Mouse (Mus musculus) midbrain, embryonic 16.5 days (tissue): ENCODE results near the gene Tex44. TPM values are rescaled to one million over a fixed set of nuclear protein-coding genes. Genes with fewer than 3 reads are reported as not detected.
A peak's percentile ranks its signal among the peaks of the same experiment; 100 is the strongest.

Experiments used
- ATAC-seq: fragments of 200-750 bp; cut with Nextera tagmentation; 2 replicates; pipeline ENCODE4 v1.8.0; 2017; ENCODE audit warnings: moderate TSS enrichment
- H3K27ac ChIP-seq: fragments of 300-500 bp; sonication (generic); 2 replicates; pipeline ENCODE4 v1.5.1; 2014; ENCODE audit warnings: mild to moderate bottlenecking, low read length, mixed read lengths
- H3K27me3 ChIP-seq: fragments of 300-500 bp; sonication (generic); 2 replicates; pipeline ENCODE4 v1.6.1; 2014; ENCODE audit warnings: low read depth, low read length, mixed read lengths; ENCODE audit not compliant: control insufficient read depth, insufficient read depth
- H3K36me3 ChIP-seq: fragments of 300-500 bp; sonication (generic); 2 replicates; pipeline ENCODE4 v1.6.1; 2014; ENCODE audit warnings: mild to moderate bottlenecking, low read length, moderate library complexity, mixed read lengths; ENCODE audit not compliant: control insufficient read depth, insufficient read depth
- H3K4me1 ChIP-seq: fragments of 300-500 bp; sonication (generic); 2 replicates; pipeline ENCODE4 v1.6.1; 2014; ENCODE audit warnings: mild to moderate bottlenecking, low read length, mixed read lengths; ENCODE audit not compliant: control insufficient read depth, insufficient read depth
- H3K4me2 ChIP-seq: fragments of 300-500 bp; sonication (generic); 2 replicates; pipeline ENCODE4 v1.6.1; 2014; ENCODE audit warnings: mild to moderate bottlenecking, low read length, mixed read lengths
- H3K4me3 ChIP-seq: fragments of 300-500 bp; sonication (generic); 2 replicates; pipeline ENCODE4 v1.5.1; 2014; ENCODE audit warnings: low read depth, mild to moderate bottlenecking, low read length, moderate library complexity, mixed read lengths
- H3K9ac ChIP-seq: fragments of 300-500 bp; sonication (generic); 2 replicates; pipeline ENCODE4 v1.6.1; 2014; ENCODE audit warnings: low read depth, low read length, mixed read lengths
- H3K9me3 ChIP-seq: fragments of 300-500 bp; sonication (generic); replicated peaks from 2 replicates; pipeline ENCODE4 v1.6.1; 2014; ENCODE audit warnings: mild to moderate bottlenecking, low read length, mixed read lengths; ENCODE audit not compliant: control insufficient read depth, poor library complexity, severe bottlenecking
- WGBS: fragments of 180-500 bp; shearing (Covaris S2); extraction: QIAGEN DNeasy Blood & Tissue Kit; methylation state at CpG from one replicate; pipeline ENCODE4 v1.1.7; 2014; 5-methylcytosine and 5-hydroxymethylcytosine counted together
- polyA plus RNA-seq: library from polyadenylated mRNA; unstranded; fragments of >200 nt; fragmentation: Nextera tagmentation; extraction: Ambion mirVana; gene quantifications from 2 replicates; pipeline ENCODE4 v1.2.1, GENCODE M21; 2015

Tex44 gene
- polyA plus RNA-seq, 1 experiment from 2014 or later: not detected

DNA sequence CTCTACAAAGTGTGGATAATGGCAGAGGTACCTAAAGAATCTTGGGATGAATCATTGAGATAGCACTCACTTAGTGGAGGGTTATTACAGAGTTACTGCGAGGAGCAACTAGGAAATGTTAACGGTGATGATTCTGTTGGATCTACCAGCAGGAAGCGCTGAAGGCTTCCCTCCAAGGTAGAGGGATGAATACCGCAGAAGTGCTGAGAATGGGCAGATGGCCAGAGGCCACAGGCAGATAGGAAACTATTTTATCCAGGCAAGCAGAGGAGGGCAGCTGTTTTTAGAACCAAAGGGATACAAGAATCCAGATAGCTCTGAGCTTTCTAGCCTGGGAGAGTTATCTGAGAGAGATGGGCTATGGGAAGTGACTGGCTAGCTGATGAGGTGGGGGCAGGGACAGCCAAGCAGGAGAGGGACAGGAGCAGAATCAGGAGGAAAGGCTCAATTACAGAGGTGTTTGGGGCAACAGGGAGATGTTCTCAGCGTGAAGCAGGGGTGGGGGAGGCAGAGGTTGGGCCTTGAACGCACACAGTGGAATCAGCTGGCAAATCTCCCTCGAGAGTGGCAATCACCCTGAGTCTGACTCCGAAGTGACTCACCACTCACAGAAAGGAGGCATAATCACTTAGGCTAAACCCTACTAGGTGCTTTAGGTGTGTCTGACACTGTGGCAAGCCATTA, 13.5 kb downstream of the Tex44 start:
- H3K27me3 ChIP-seq: no peaks in the 10 kb centered on the region
- no peak for ATAC-seq
- peak overlapping the region; percentile 94; the same call in 1 of the 2 replicates for H3K4me2 ChIP-seq
- H3K9me3 ChIP-seq: no peaks in the 10 kb centered on the region
- no peak overlapping the region for H3K4me3 ChIP-seq
- no peaks in the 10 kb centered on the region for H3K36me3 ChIP-seq
- 31% methylated on average over 8 of the region's 8 CpGs for WGBS
- H3K27ac ChIP-seq: peak overlapping the region; percentile 97
- peaks cover 46% of the 10 kb centered on the region for H3K4me1 ChIP-seq
- H3K9ac ChIP-seq: peak overlapping the region; percentile 12; the same call in 1 of the 2 replicates

GRCm38 (mm10) chr1:86440171-86440886, 14.2 kb downstream of the Tex44 start:
- Histone ChIP-seq H3K4me2 (peak overlapping the region; percentile 94), H3K27me3 (no peaks in the 10 kb centered on the region), H3K9ac (peak overlapping the region; percentile 17; the same call in 1 of the 2 replicates), H3K4me1 (peaks cover 40% of the 10 kb centered on the region), H3K36me3 (no peaks in the 10 kb centered on the region), H3K27ac (peak overlapping the region; percentile 97), H3K4me3 (peak overlapping the region; percentile 48), H3K9me3 (no peaks in the 10 kb centered on the region)
- peak; percentile 76 for ATAC-seq
- WGBS: 2% methylated on average over 18 of the region's 18 CpGs

- Histone ChIP-seq H3K27me3 (no peaks in the 10 kb centered on the region), H3K4me2 (peak overlapping the region; percentile 94), H3K4me3 (peak overlapping the region; percentile 48), H3K36me3 (no peaks in the 10 kb centered on the region), H3K9ac (peak overlapping the region; percentile 97), H3K27ac (peak overlapping the region; percentile 97), H3K4me1 (peaks cover 33% of the 10 kb centered on the region), H3K9me3 (no peaks in the 10 kb centered on the region)
- under 1% methylated on average over 29 of the region's 29 CpGs for WGBS
- ATAC-seq: peak; percentile 51
These were observed 15.0 kb downstream of the Tex44 start for GRCm38 (mm10) chr1:86440887-86441723.

- WGBS: 0% methylated on average over 5 of the region's 5 CpGs
- peak overlapping the region; percentile 48 for H3K4me3 ChIP-seq
- ATAC-seq: no peak; the same call in 1 of the 2 replicates
These were observed 15.5 kb downstream of the Tex44 start for GRCm38 (mm10) chr1:86441724-86441979.

GRCm38 (mm10) chr1:86441980-86442831, 16.1 kb downstream of the Tex44 start:
- peak overlapping the region; percentile 97 for H3K9ac ChIP-seq
- H3K27me3 ChIP-seq: no peaks in the 10 kb centered on the region
- peak overlapping the region; percentile 94 for H3K4me2 ChIP-seq
- peak overlapping the region; percentile 48 for H3K4me3 ChIP-seq
- peaks cover 33% of the 10 kb centered on the region for H3K4me1 ChIP-seq
- H3K27ac ChIP-seq: peak overlapping the region; percentile 97
- under 1% methylated on average over 76 of the region's 81 CpGs for WGBS
- no peaks in the 10 kb centered on the region for H3K9me3 ChIP-seq
- ATAC-seq: peak; percentile 72
- H3K36me3 ChIP-seq: no peaks in the 10 kb centered on the region

More at GRCm38 (mm10) chr1:86441724-86441979, 15.5 kb downstream of the Tex44 start:
- Histone ChIP-seq H3K9ac (peak overlapping the region; percentile 97), H3K4me1 (peaks cover 33% of the 10 kb centered on the region), H3K9me3 (no peaks in the 10 kb centered on the region), H3K4me2 (peak overlapping the region; percentile 94), H3K27ac (peak overlapping the region; percentile 97), H3K36me3 (no peaks in the 10 kb centered on the region), H3K27me3 (no peaks in the 10 kb centered on the region)

- Histone ChIP-seq H3K27ac (peak overlapping the region; percentile 97), H3K9ac (peak overlapping the region; percentile 97), H3K9me3 (no peaks in the 10 kb centered on the region), H3K4me3 (peak overlapping the region; percentile 48), H3K27me3 (no peaks in the 10 kb centered on the region), H3K36me3 (no peaks in the 10 kb centered on the region), H3K4me2 (peak overlapping the region; percentile 94), H3K4me1 (peaks cover 33% of the 10 kb centered on the region)
- ATAC-seq: peak; percentile 6; the same call in 1 of the 2 replicates
- under 1% methylated on average over 24 of the region's 24 CpGs for WGBS
These were observed 16.7 kb downstream of the Tex44 start for GRCm38 (mm10) chr1:86442832-86443231.

- no peak for ATAC-seq
- Histone ChIP-seq H3K4me1 (peaks cover 33% of the 10 kb centered on the region), H3K27ac (peak overlapping the region; percentile 97), H3K9ac (peak overlapping the region; percentile 97), H3K27me3 (no peaks in the 10 kb centered on the region), H3K4me2 (peak overlapping the region; percentile 94), H3K9me3 (no peaks in the 10 kb centered on the region), H3K36me3 (no peaks in the 10 kb centered on the region), H3K4me3 (peak overlapping the region; percentile 48)
- WGBS: 52% methylated on average over 8 of the region's 8 CpGs
These were observed 17.4 kb downstream of the Tex44 start for GRCm38 (mm10) chr1:86443386-86444172.
